Mouse (Mus musculus) adipose tissue, adult 10 weeks (tissue): ENCODE results near the gene Stag1. TPM values are rescaled to one million over a fixed set of nuclear protein-coding genes. Genes with fewer than 3 reads are reported as not detected.

Experiments used
- polyA plus RNA-seq: library from polyadenylated mRNA; stranded (reverse); fragments of 350-450 nt; fragmentation: Illumina TruSeq; extraction: RNeasy Lipid Tissue Mini Kit (QIAGEN cat#74804); gene quantifications from one replicate; pipeline ENCODE4 v1.2.3, GENCODE M21; 2014; ENCODE audit warnings: low read depth, low replicate concordance

Gene Stag1
- 21.2 TPM for polyA plus RNA-seq

DNA sequence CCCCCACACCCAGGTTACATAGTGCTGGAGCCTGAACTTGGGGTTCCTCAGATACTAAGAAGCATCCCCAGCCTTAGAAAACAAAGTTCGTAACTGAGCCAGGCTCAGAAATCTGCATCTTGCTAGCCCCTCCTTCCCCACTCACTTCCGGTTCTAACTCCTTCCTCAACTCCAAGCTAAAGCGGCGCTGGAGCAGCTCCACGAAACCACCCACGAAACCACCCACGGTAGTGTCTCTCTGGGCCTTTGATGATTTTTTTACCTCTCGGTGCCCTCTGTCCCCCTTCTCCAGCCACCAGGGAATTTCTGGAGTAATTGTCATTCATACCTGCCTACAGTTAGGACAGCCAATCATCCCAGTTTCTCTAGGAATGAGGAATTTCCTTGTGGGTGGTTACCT lies at the start of gene Stag1:
Stag1 (plus strand) TSS at position 253 of the 400 bp plus-strand sequence.

GRCm38 (mm10) chr9:100570626-100571233 lies 26.9 kb upstream of the Stag1 start, which contains the start of gene Slc35g2:
Gene Slc35g2 (minus strand): TSS chr9:100571090.

Other genes starting within 250 kb of the Stag1 start
- 24.1 TPM for gene Il20rb, start 111.0 kb upstream of the Stag1 start, polyA plus RNA-seq
- 58.7 TPM for gene Nck1, start 51.7 kb upstream of the Stag1 start, polyA plus RNA-seq
- gene Slc35g2, start 26.7 kb upstream of the Stag1 start, polyA plus RNA-seq = 2.9 TPM